Mouse (Mus musculus): ENCODE results near the gene Ggct. TPM values are rescaled to one million over a fixed set of nuclear protein-coding genes. Genes with fewer than 3 reads are reported as not detected.
A peak's percentile ranks its signal among the peaks of the same experiment; 100 is the strongest.

Gene Ggct
- polyA plus RNA-seq, 1 experiment from 2014 or later: 6.3 TPM

- Histone ChIP-seq H3K9me3 (replicated peaks; ENCODE audit: control insufficient read depth, low read length) (no peaks in the 10 kb centered on the region), H3K4me3 (ENCODE audit: low read depth, low read length) (no peak overlapping the region), H3K9ac (ENCODE audit: low read depth, low read length) (no peak overlapping the region), H3K4me1 (ENCODE audit: control insufficient read depth, insufficient read depth, low read length) (peaks cover 7% of the 10 kb centered on the region; the same call in 1 of the 2 replicates), H3K4me2 (no peak overlapping the region), H3K36me3 (ENCODE audit: control insufficient read depth, insufficient read depth, low read length) (no peaks in the 10 kb centered on the region), H3K27me3 (ENCODE audit: control insufficient read depth, insufficient read depth, low read length) (no peaks in the 10 kb centered on the region), H3K27ac (ENCODE audit: low read depth, low read length) (no peak overlapping the region)
- 79% methylated on average over 3 of the region's 3 CpGs for WGBS (ENCODE audit: insufficient replicate concordance)
- ATAC-seq (replicated peaks; ENCODE audit: insufficient number of reproducible peaks, low FRiP score, low TSS enrichment): no peak
Observed at GRCm38 (mm10) chr6:54952542-54952941, 40.2 kb downstream of the Ggct start.

GRCm38 (mm10) chr6:54948682-54949081, 44.1 kb downstream of the Ggct start:
- peaks cover 18% of the 10 kb centered on the region for H3K27me3 ChIP-seq (ENCODE audit: control insufficient read depth, insufficient read depth, low read length)
- no peaks in the 10 kb centered on the region for H3K9me3 ChIP-seq (replicated peaks; ENCODE audit: control insufficient read depth, low read length)
- no peak overlapping the region for H3K4me3 ChIP-seq (ENCODE audit: low read depth, low read length)
- 65% methylated on average over 5 of the region's 5 CpGs for WGBS (ENCODE audit: insufficient replicate concordance)
- ATAC-seq (replicated peaks; ENCODE audit: insufficient number of reproducible peaks, low FRiP score, low TSS enrichment): no peak
- H3K9ac ChIP-seq (ENCODE audit: low read depth, low read length): no peak overlapping the region
- no peak overlapping the region for H3K27ac ChIP-seq (ENCODE audit: low read depth, low read length)
- no peaks in the 10 kb centered on the region for H3K36me3 ChIP-seq (ENCODE audit: control insufficient read depth, insufficient read depth, low read length)
- H3K4me2 ChIP-seq: no peak overlapping the region
- peaks cover 6% of the 10 kb centered on the region; the same call in 1 of the 2 replicates for H3K4me1 ChIP-seq (ENCODE audit: control insufficient read depth, insufficient read depth, low read length)

- no peaks in the 10 kb centered on the region for H3K9me3 ChIP-seq (replicated peaks; ENCODE audit: control insufficient read depth, low read length)
- 64% methylated on average over 4 of the region's 4 CpGs for WGBS (ENCODE audit: insufficient replicate concordance)
- H3K4me2 ChIP-seq: no peak overlapping the region
- H3K4me3 ChIP-seq (ENCODE audit: low read depth, low read length): no peak overlapping the region
- H3K9ac ChIP-seq (ENCODE audit: low read depth, low read length): no peak overlapping the region
- no peak overlapping the region for H3K27ac ChIP-seq (ENCODE audit: low read depth, low read length)
- no peak for ATAC-seq (replicated peaks; ENCODE audit: insufficient number of reproducible peaks, low FRiP score, low TSS enrichment)
- peaks cover 35% of the 10 kb centered on the region for H3K27me3 ChIP-seq (ENCODE audit: control insufficient read depth, insufficient read depth, low read length)
- H3K36me3 ChIP-seq (ENCODE audit: control insufficient read depth, insufficient read depth, low read length): no peaks in the 10 kb centered on the region
- H3K4me1 ChIP-seq (ENCODE audit: control insufficient read depth, insufficient read depth, low read length): peaks cover 8% of the 10 kb centered on the region; the same call in 1 of the 2 replicates
Observed at GRCm38 (mm10) chr6:54946241-54946953, 46.4 kb downstream of the Ggct start.

GRCm38 (mm10) chr6:54944551-54944950, 48.2 kb downstream of the Ggct start:
- Histone ChIP-seq H3K9ac (ENCODE audit: low read depth, low read length) (no peak overlapping the region), H3K27me3 (ENCODE audit: control insufficient read depth, insufficient read depth, low read length) (peaks cover 35% of the 10 kb centered on the region), H3K9me3 (replicated peaks; ENCODE audit: control insufficient read depth, low read length) (no peaks in the 10 kb centered on the region), H3K36me3 (ENCODE audit: control insufficient read depth, insufficient read depth, low read length) (no peaks in the 10 kb centered on the region), H3K4me3 (ENCODE audit: low read depth, low read length) (no peak overlapping the region), H3K4me2 (peak overlapping the region; percentile 46; the same call in 1 of the 2 replicates), H3K27ac (ENCODE audit: low read depth, low read length) (no peak overlapping the region), H3K4me1 (ENCODE audit: control insufficient read depth, insufficient read depth, low read length) (peaks cover 8% of the 10 kb centered on the region; the same call in 1 of the 2 replicates)
- ATAC-seq (replicated peaks; ENCODE audit: insufficient number of reproducible peaks, low FRiP score, low TSS enrichment): no peak
- WGBS (ENCODE audit: insufficient replicate concordance): 69% methylated on average over 16 of the region's 16 CpGs

GRCm38 (mm10) chr6:54943753-54944152, 49.0 kb downstream of the Ggct start:
- no peak for ATAC-seq (replicated peaks; ENCODE audit: insufficient number of reproducible peaks, low FRiP score, low TSS enrichment)

GRCm38 (mm10) chr6:54943292-54943691, 49.5 kb downstream of the Ggct start:
- 61% methylated on average over 16 of the region's 16 CpGs for WGBS (ENCODE audit: insufficient replicate concordance)
- Histone ChIP-seq H3K36me3 (ENCODE audit: control insufficient read depth, insufficient read depth, low read length) (no peaks in the 10 kb centered on the region), H3K4me1 (ENCODE audit: control insufficient read depth, insufficient read depth, low read length) (peaks cover 8% of the 10 kb centered on the region; the same call in 1 of the 2 replicates), H3K27ac (ENCODE audit: low read depth, low read length) (no peak overlapping the region), H3K4me3 (ENCODE audit: low read depth, low read length) (no peak overlapping the region), H3K9ac (ENCODE audit: low read depth, low read length) (no peak overlapping the region), H3K4me2 (no peak overlapping the region; the same call in 1 of the 2 replicates), H3K27me3 (ENCODE audit: control insufficient read depth, insufficient read depth, low read length) (peaks cover 35% of the 10 kb centered on the region), H3K9me3 (replicated peaks; ENCODE audit: control insufficient read depth, low read length) (no peaks in the 10 kb centered on the region)
- no peak for ATAC-seq (replicated peaks; ENCODE audit: insufficient number of reproducible peaks, low FRiP score, low TSS enrichment)

More at GRCm38 (mm10) chr6:54943753-54944152, 49.0 kb downstream of the Ggct start:
- H3K9me3 ChIP-seq (replicated peaks; ENCODE audit: control insufficient read depth, low read length): no peaks in the 10 kb centered on the region
- H3K36me3 ChIP-seq (ENCODE audit: control insufficient read depth, insufficient read depth, low read length): no peaks in the 10 kb centered on the region
- peaks cover 8% of the 10 kb centered on the region; the same call in 1 of the 2 replicates for H3K4me1 ChIP-seq (ENCODE audit: control insufficient read depth, insufficient read depth, low read length)
- H3K27ac ChIP-seq (ENCODE audit: low read depth, low read length): no peak overlapping the region
- H3K4me3 ChIP-seq (ENCODE audit: low read depth, low read length): peak overlapping the region; percentile 8; the same call in 1 of the 2 replicates
- WGBS (ENCODE audit: insufficient replicate concordance): 31% methylated on average over 24 of the region's 24 CpGs
- peaks cover 35% of the 10 kb centered on the region for H3K27me3 ChIP-seq (ENCODE audit: control insufficient read depth, insufficient read depth, low read length)
- peak overlapping the region; percentile 46 for H3K4me2 ChIP-seq
- H3K9ac ChIP-seq (ENCODE audit: low read depth, low read length): no peak overlapping the region

GRCm38 (mm10) chr6:54941149-54941548, 51.6 kb downstream of the Ggct start:
- no peak for ATAC-seq (replicated peaks; ENCODE audit: insufficient number of reproducible peaks, low FRiP score, low TSS enrichment)
- H3K27me3 ChIP-seq (ENCODE audit: control insufficient read depth, insufficient read depth, low read length): peaks cover 35% of the 10 kb centered on the region
- H3K4me3 ChIP-seq (ENCODE audit: low read depth, low read length): no peak overlapping the region
- no peaks in the 10 kb centered on the region for H3K9me3 ChIP-seq (replicated peaks; ENCODE audit: control insufficient read depth, low read length)
- no peak overlapping the region for H3K27ac ChIP-seq (ENCODE audit: low read depth, low read length)
- no peak overlapping the region for H3K9ac ChIP-seq (ENCODE audit: low read depth, low read length)
- H3K4me1 ChIP-seq (ENCODE audit: control insufficient read depth, insufficient read depth, low read length): peaks cover 8% of the 10 kb centered on the region; the same call in 1 of the 2 replicates
- no peak overlapping the region for H3K4me2 ChIP-seq
- 87% methylated on average over 6 of the region's 6 CpGs for WGBS (ENCODE audit: insufficient replicate concordance)
- no peaks in the 10 kb centered on the region for H3K36me3 ChIP-seq (ENCODE audit: control insufficient read depth, insufficient read depth, low read length)

- Histone ChIP-seq H3K27me3 (ENCODE audit: control insufficient read depth, insufficient read depth, low read length) (peaks cover 31% of the 10 kb centered on the region), H3K9ac (ENCODE audit: low read depth, low read length) (no peak overlapping the region), H3K9me3 (replicated peaks; ENCODE audit: control insufficient read depth, low read length) (no peaks in the 10 kb centered on the region), H3K4me3 (ENCODE audit: low read depth, low read length) (no peak overlapping the region), H3K27ac (ENCODE audit: low read depth, low read length) (no peak overlapping the region), H3K4me1 (ENCODE audit: control insufficient read depth, insufficient read depth, low read length) (peaks cover 8% of the 10 kb centered on the region; the same call in 1 of the 2 replicates), H3K36me3 (ENCODE audit: control insufficient read depth, insufficient read depth, low read length) (no peaks in the 10 kb centered on the region), H3K4me2 (no peak overlapping the region)
- no peak for ATAC-seq (replicated peaks; ENCODE audit: insufficient number of reproducible peaks, low FRiP score, low TSS enrichment)
- WGBS (ENCODE audit: insufficient replicate concordance): 83% methylated on average over 7 of the region's 7 CpGs
Observed at GRCm38 (mm10) chr6:54940126-54940525, 52.6 kb downstream of the Ggct start.
